Mouse (Mus musculus): Measurements from ENCODE around the gene Bcl2.
"Not testable (repeated sequence)": the region's sequence is repeated elsewhere in the genome, so short reads cannot be mapped to it uniquely, and the experiment has no call there.

The Bcl2 gene

GRCm38 (mm10) chr1:106564436-106564835 lies 149.6 kb downstream of the Bcl2 start:
- DNase-seq (ENCODE audit: extremely low spot score, low read depth, low spot score) = no peak

GRCm38 (mm10) chr1:106562751-106563150 lies 151.3 kb downstream of the Bcl2 start:
- no peak for DNase-seq (ENCODE audit: extremely low spot score, low read depth, low spot score)

- no peak for DNase-seq (ENCODE audit: extremely low spot score, low read depth, low spot score)
Measured at GRCm38 (mm10) chr1:106561085-106561760, 152.9 kb downstream of the Bcl2 start.

- DNase-seq (ENCODE audit: extremely low spot score, low read depth, low spot score) = no peak
Measured at GRCm38 (mm10) chr1:106560105-106560504, 154.0 kb downstream of the Bcl2 start.

GRCm38 (mm10) chr1:106559116-106559605 lies 154.9 kb downstream of the Bcl2 start:
- no peak for DNase-seq (ENCODE audit: extremely low spot score, low read depth, low spot score)

GRCm38 (mm10) chr1:106555498-106556168 lies 158.4 kb downstream of the Bcl2 start:
- DNase-seq (ENCODE audit: extremely low spot score, low read depth, low spot score) = no peak

GRCm38 (mm10) chr1:106553846-106554802 lies 159.9 kb downstream of the Bcl2 start:
- DNase-seq (ENCODE audit: extremely low spot score, low read depth, low spot score) = no peak

- DNase-seq (ENCODE audit: extremely low spot score, low read depth, low spot score) = no peak
Measured at GRCm38 (mm10) chr1:106552856-106553255, 161.2 kb downstream of the Bcl2 start.

- no peak for DNase-seq (ENCODE audit: extremely low spot score, low read depth, low spot score)
Measured at GRCm38 (mm10) chr1:106550580-106550979, 163.5 kb downstream of the Bcl2 start.

- DNase-seq (ENCODE audit: extremely low spot score, low read depth, low spot score) = no peak
Measured at GRCm38 (mm10) chr1:106549025-106549424, 165.0 kb downstream of the Bcl2 start.

GRCm38 (mm10) chr1:106544817-106545612 lies 169.1 kb downstream of the Bcl2 start:
- DNase-seq (ENCODE audit: extremely low spot score, low read depth, low spot score) = no peak

- peak; percentile 1 for DNase-seq (ENCODE audit: extremely low spot score, low read depth, low spot score)
Measured at GRCm38 (mm10) chr1:106542731-106543130, 171.3 kb downstream of the Bcl2 start.

GRCm38 (mm10) chr1:106541851-106542250 lies 172.2 kb downstream of the Bcl2 start:
- no peak for DNase-seq (ENCODE audit: extremely low spot score, low read depth, low spot score)

- DNase-seq (ENCODE audit: extremely low spot score, low read depth, low spot score) = no peak
Measured at GRCm38 (mm10) chr1:106540130-106540529, 173.9 kb downstream of the Bcl2 start.

GRCm38 (mm10) chr1:106539029-106539428 lies 175.0 kb downstream of the Bcl2 start:
- no peak for DNase-seq (ENCODE audit: extremely low spot score, low read depth, low spot score)

- not testable (repeated sequence) for DNase-seq (ENCODE audit: extremely low spot score, low read depth, low spot score)
Measured at GRCm38 (mm10) chr1:106534835-106535234, 179.2 kb downstream of the Bcl2 start.

GRCm38 (mm10) chr1:106529570-106529969 lies 184.5 kb downstream of the Bcl2 start:
- no peak for DNase-seq (ENCODE audit: extremely low spot score, low read depth, low spot score)

GRCm38 (mm10) chr1:106527537-106527936 lies 186.5 kb downstream of the Bcl2 start:
- no peak for DNase-seq (ENCODE audit: extremely low spot score, low read depth, low spot score)

- no peak for DNase-seq (ENCODE audit: extremely low spot score, low read depth, low spot score)
Measured at GRCm38 (mm10) chr1:106526751-106527150, 187.3 kb downstream of the Bcl2 start.

GRCm38 (mm10) chr1:106526112-106526511 lies 188.0 kb downstream of the Bcl2 start:
- no peak for DNase-seq (ENCODE audit: extremely low spot score, low read depth, low spot score)

All from hindlimb bud, embryonic 11.5 days (tissue).